Mouse (Mus musculus): ENCODE data around the gene Pdk1.

Pdk1 gene

GRCm38 (mm10) chr2:71941005-71941720 lies 68.1 kb downstream of the Pdk1 start:
- DNase-seq: no peak

- DNase-seq: no peak
Observed at GRCm38 (mm10) chr2:71941721-71942087, 68.7 kb downstream of the Pdk1 start.

- no peak for DNase-seq
Observed at GRCm38 (mm10) chr2:71951212-71951611, 78.2 kb downstream of the Pdk1 start.
